Mouse (Mus musculus): ENCODE data around the gene Cab39l.
A peak's percentile ranks its signal among the peaks of the same experiment; 100 is the strongest.

The Cab39l gene

GRCm38 (mm10) chr14:59506139-59506538 is 65.4 kb downstream of the Cab39l start:
- no peak for DNase-seq (ENCODE audit: low spot score)

GRCm38 (mm10) chr14:59513922-59514444 is 73.2 kb downstream of the Cab39l start:
- peak; percentile 24 for DNase-seq (ENCODE audit: low spot score)

DNA sequence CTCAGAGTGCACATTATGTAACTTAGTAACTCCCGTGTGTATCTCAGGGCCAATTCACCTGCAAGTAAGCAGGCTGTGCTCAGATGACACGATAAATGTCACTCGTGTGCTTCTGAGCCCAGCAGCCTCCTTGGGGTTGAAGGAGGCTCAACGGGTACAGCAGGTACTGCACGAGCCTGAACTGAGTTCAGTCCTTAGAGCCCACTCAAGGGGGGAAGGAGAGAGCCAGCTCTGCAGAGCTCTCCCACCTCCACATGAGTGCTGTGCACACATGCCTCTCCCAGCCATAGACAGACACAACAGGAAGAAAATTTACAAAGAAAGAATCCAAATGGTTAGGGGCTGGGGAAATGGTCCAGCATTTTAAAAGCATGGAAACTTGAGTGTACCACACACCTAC is 85.1 kb downstream of the Cab39l start:
- no peak for DNase-seq (ENCODE audit: low spot score)

DNA sequence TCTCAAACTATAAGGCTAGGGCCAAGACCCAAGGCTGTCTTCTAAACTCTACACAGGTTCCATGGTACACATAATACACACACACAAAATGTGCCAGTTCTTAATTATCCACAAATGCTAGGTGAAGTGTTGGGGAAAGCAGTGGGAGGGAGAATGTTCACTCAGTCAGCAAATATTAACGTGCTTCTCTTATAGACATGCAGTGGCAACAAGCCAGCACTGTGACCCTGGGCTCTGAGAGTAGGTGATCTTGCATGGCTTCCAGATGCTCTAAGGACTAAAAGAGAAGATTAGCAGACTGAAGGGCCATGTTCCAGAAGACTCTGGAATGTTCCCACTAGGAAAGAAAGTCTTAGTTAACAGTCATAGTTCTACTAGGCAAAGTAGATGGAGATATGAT is 90.0 kb downstream of the Cab39l start:
- no peak for DNase-seq (ENCODE audit: low spot score)

DNA sequence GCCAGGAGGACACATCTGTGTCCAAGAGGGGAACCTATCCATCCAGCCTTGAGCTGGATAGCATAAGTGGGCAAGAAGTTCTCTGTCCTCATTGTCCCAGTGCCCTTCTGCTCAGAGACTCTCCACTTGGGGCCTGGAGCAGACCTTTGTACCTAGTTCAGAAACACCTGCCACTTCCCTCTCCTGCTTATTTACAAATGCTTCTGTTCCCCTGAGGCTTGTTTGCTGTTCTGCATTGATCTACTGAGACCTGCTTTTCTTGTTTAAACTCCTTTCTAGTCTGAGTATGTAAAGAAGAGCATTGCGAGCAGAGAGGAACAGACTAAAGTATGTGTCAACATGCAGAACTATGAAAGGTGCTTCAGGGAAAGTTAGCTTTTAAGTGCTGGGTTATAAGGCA is 92.2 kb downstream of the Cab39l start:
- no peak for DNase-seq (ENCODE audit: low spot score)

- DNase-seq (ENCODE audit: low spot score): no peak
Observed at GRCm38 (mm10) chr14:59533908-59534307, 93.1 kb downstream of the Cab39l start.

DNA sequence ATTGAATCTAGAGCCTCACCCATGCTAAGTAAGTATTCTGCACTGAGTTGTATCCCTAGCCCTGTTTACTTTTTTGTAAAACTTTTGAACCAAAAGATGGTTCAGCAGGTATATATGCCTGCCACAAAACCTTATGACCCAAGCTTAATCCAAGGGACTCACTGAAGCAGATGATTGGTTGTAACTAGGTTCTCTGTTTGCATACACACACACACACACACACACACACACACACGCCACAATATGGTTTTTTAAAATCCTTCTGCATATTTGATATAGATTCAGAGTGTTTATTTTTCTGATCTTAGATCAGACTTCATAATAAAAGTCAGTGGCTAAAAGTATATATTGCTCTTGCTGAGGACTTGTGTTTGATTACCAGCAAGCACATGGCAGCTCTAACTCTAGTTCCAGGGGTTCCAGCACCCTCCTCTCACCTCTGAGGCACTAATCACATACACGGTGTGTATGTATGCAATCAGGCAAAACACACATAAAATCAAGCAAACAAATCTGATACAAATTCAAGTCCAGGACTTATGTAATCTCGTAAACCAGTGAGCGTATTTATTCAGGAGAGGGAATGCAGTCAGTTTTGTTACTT is 97.2 kb downstream of the Cab39l start:
- no peak for DNase-seq (ENCODE audit: low spot score)

GRCm38 (mm10) chr14:59540230-59540629 is 99.5 kb downstream of the Cab39l start:
- no peak for DNase-seq (ENCODE audit: low spot score)

DNA sequence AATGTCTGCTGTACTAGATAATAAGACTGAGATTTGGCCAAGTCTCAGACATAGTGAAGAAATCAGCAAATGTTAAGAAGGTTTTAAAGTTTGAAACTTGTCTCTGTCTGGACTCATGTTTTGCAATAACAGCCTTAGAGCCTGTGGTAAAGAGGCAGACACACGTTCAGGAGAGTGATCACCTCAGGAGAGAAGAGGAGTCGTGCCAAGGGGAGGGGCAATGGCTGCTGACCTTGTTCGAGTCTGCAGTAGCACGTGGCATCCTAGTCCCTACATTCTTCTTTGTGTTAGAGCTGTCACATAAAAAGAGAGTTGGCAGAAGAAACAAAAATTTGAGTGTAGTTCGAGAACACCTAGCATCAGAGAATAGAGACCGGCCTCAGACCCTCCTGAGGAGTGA is 100.0 kb downstream of the Cab39l start:
- no peak for DNase-seq (ENCODE audit: low spot score)

- DNase-seq (ENCODE audit: low spot score): no peak
Observed at GRCm38 (mm10) chr14:59543158-59543826, 102.5 kb downstream of the Cab39l start.

DNA sequence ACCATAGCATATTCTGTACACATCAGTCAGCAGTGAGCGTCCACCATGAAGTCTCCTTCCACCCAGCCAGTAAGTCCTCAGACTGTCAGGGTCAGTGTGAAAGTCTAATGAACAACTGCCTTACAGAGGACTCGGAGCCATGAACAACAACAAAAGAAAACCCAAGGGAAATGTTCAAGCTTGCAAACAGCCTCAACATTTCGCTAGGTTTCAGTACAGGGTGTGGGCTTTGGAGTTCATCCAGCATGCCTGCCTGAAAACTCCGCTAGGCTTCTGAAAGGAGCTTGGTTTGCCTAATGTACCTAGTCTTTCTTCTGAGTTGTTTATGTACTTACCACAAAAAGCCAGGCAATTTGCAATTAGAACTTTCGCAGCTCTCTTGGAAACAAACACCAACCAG is 103.2 kb downstream of the Cab39l start:
- DNase-seq (ENCODE audit: low spot score): peak; percentile 28

GRCm38 (mm10) chr14:59546162-59546880 is 105.5 kb downstream of the Cab39l start:
- DNase-seq (ENCODE audit: low spot score): no peak

- DNase-seq (ENCODE audit: low spot score): no peak
Observed at GRCm38 (mm10) chr14:59547530-59547929, 106.8 kb downstream of the Cab39l start.

- DNase-seq (ENCODE audit: low spot score): no peak
Observed at GRCm38 (mm10) chr14:59548532-59548931, 107.8 kb downstream of the Cab39l start.

- no peak for DNase-seq (ENCODE audit: low spot score)
Observed at GRCm38 (mm10) chr14:59549106-59549505, 108.3 kb downstream of the Cab39l start.

DNA sequence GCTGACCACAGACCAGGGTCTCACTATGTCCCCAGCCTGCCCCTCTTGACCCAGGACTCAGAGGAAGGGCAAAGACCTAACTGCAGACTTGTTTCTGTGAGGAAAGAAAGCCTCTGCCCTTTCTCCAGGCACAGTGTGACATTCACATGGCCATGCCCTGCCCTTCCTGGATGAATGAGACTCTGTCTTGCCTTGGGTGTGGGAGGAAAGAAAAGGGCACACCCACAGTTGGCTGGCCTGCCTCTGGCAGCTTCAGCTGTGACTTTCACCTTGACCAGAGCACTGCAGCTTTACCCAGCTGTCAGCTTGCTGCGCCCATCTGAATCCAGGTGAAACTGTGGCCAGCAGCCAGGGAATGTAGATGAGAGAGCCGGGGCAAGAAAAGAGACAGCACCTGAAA is 110.1 kb downstream of the Cab39l start:
- DNase-seq (ENCODE audit: low spot score): no peak

GRCm38 (mm10) chr14:59551956-59552355 is 111.2 kb downstream of the Cab39l start:
- no peak for DNase-seq (ENCODE audit: low spot score)

- no peak for DNase-seq (ENCODE audit: low spot score)
Observed at GRCm38 (mm10) chr14:59554025-59554424, 113.3 kb downstream of the Cab39l start.

- no peak for DNase-seq (ENCODE audit: low spot score)
Observed at GRCm38 (mm10) chr14:59555018-59555417, 114.2 kb downstream of the Cab39l start.

- DNase-seq (ENCODE audit: low spot score): peak; percentile 81
Observed at GRCm38 (mm10) chr14:59555928-59556531, 115.3 kb downstream of the Cab39l start.

GRCm38 (mm10) chr14:59557071-59557470 is 116.3 kb downstream of the Cab39l start:
- DNase-seq (ENCODE audit: low spot score): no peak

GRCm38 (mm10) chr14:59557886-59558285 is 117.1 kb downstream of the Cab39l start:
- no peak for DNase-seq (ENCODE audit: low spot score)

GRCm38 (mm10) chr14:59566756-59567155 is 126.0 kb downstream of the Cab39l start:
- no peak for DNase-seq (ENCODE audit: low spot score)

All from adipocyte (in vitro differentiated cells).